Mouse (Mus musculus): Measurements from ENCODE around the gene Ndst2.

Ndst2 gene

GRCm38 (mm10) chr14:20701554-20701953 is 32.8 kb downstream of the Ndst2 start:
- DNase-seq (ENCODE audit: low read depth, low spot score), result no peak

GRCm38 (mm10) chr14:20700362-20700761 is 34.0 kb downstream of the Ndst2 start:
- DNase-seq (ENCODE audit: low read depth, low spot score), result no peak

GRCm38 (mm10) chr14:20698515-20698914 is 35.8 kb downstream of the Ndst2 start:
- no peak for DNase-seq (ENCODE audit: low read depth, low spot score)

GRCm38 (mm10) chr14:20696986-20697385 is 37.4 kb downstream of the Ndst2 start:
- peak; percentile 33 for DNase-seq (ENCODE audit: low read depth, low spot score)

- no peak for DNase-seq (ENCODE audit: low read depth, low spot score)
Measured at GRCm38 (mm10) chr14:20695761-20696520, 38.4 kb downstream of the Ndst2 start.

GRCm38 (mm10) chr14:20694884-20695760 is 39.2 kb downstream of the Ndst2 start, which contains the start of gene Fut11:
Gene Fut11 (plus strand): TSS chr14:20694968.
- peak; percentile 83 for DNase-seq (ENCODE audit: low read depth, low spot score)

- DNase-seq (ENCODE audit: low read depth, low spot score), result no peak
Measured at GRCm38 (mm10) chr14:20694185-20694883, 40.0 kb downstream of the Ndst2 start.

GRCm38 (mm10) chr14:20693589-20694101 is 40.7 kb downstream of the Ndst2 start:
- DNase-seq (ENCODE audit: low read depth, low spot score), result no peak

GRCm38 (mm10) chr14:20691772-20692171 is 42.6 kb downstream of the Ndst2 start:
- no peak for DNase-seq (ENCODE audit: low read depth, low spot score)

GRCm38 (mm10) chr14:20689009-20689408 is 45.4 kb downstream of the Ndst2 start:
- DNase-seq (ENCODE audit: low read depth, low spot score), result no peak

GRCm38 (mm10) chr14:20686576-20686975 is 47.8 kb downstream of the Ndst2 start:
- DNase-seq (ENCODE audit: low read depth, low spot score), result no peak

GRCm38 (mm10) chr14:20682498-20682897 is 51.9 kb downstream of the Ndst2 start:
- no peak for DNase-seq (ENCODE audit: low read depth, low spot score)

GRCm38 (mm10) chr14:20681742-20682141 is 52.6 kb downstream of the Ndst2 start:
- no peak for DNase-seq (ENCODE audit: low read depth, low spot score)

GRCm38 (mm10) chr14:20677906-20678305 is 56.5 kb downstream of the Ndst2 start:
- DNase-seq (ENCODE audit: low read depth, low spot score), result no peak

- DNase-seq (ENCODE audit: low read depth, low spot score), result peak; percentile 99
Measured at GRCm38 (mm10) chr14:20674064-20674833, 60.1 kb downstream of the Ndst2 start, which contains the start of gene Sec24c. Gene Sec24c (plus strand): TSS chr14:20674308.

- DNase-seq (ENCODE audit: low read depth, low spot score), result peak; percentile 88
Measured at GRCm38 (mm10) chr14:20673735-20674063, 60.7 kb downstream of the Ndst2 start.
